Mouse (Mus musculus) liver, embryonic 14.5 days (tissue): ENCODE data around the gene Ggact.

Experiments
- CTCF ChIP-seq: IDR thresholded peaks from 2 replicates; pipeline ENCODE4 v1.5.1; 2016; ENCODE audit warnings: antibody characterized with exemption, low read depth, control low read depth
- EP300 ChIP-seq: IDR thresholded peaks from 2 replicates; pipeline ENCODE4 v1.6.1; 2016; ENCODE audit warnings: antibody characterized with exemption, low read depth

DNA sequence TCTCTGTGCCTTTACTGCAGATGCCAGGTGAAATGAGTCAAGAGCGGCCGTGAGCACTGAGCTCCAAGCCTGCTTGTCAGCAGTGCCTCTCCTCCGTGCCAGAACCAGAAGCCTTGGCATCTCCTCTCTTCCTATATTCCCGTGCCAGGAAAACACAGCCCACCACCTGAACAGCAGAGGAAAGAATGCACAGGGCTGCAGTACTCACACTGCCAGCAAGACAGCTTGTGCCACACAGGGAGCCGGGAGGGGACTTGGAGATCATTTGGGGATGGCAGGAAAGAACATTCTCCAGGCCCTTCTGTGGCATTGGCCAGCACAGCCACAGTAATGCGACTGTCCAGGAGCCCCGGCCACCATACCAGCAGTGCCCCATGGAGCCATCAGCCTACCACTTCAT, 27.7 kb downstream of the Ggact start:
- TF ChIP-seq CTCF, result no peak
- no peak for TF ChIP-seq EP300
